Mouse (Mus musculus): Measurements from ENCODE around the gene Ndufa3. TPM values are rescaled to one million over a fixed set of nuclear protein-coding genes. Genes with fewer than 3 reads are reported as not detected.

The Ndufa3 gene
- polyA plus RNA-seq, 1 experiment from 2014 or later, result 440 TPM

DNA sequence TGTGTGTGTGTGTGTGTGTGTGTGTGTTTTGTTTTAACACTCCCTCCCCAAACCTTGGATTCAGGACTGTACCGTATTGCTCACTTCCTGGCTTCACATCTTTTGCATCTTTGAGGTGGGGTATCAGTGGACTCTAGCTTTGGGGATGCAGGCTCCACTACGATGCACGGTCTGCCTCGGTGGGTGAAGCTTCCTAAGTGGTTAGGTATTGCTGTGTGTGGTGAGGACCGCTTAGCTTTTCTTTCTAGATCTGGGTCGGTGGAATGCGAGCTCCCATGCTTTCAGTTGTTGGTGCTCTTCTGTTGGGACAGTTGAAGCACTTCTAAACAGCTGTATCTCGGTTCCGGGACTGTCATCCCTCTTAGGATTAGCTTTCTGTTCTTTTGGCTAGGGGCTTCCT is 29.0 kb downstream of the Ndufa3 start:
- Histone ChIP-seq H3K27ac (peak overlapping the region; percentile 97; the same call in 1 of the 2 replicates), H3K27me3 (no peaks in the 10 kb centered on the region), H3K36me3 (peaks cover 42% of the 10 kb centered on the region), H3K4me3 (peak overlapping the region; percentile 98), H3K4me1 (peaks cover 38% of the 10 kb centered on the region), H3K4me2 (replicated peaks) (peak overlapping the region; percentile 89), H3K9me3 (no peaks in the 10 kb centered on the region), H3K9ac (peak overlapping the region; percentile 99)
- 18% methylated on average over 9 of the region's 9 CpGs for WGBS
- no peak for ATAC-seq (ENCODE audit: low FRiP score, low read depth)

- no peaks in the 10 kb centered on the region for H3K27me3 ChIP-seq
- peaks cover 42% of the 10 kb centered on the region for H3K36me3 ChIP-seq
- ATAC-seq (ENCODE audit: low FRiP score, low read depth), result no peak
- peak overlapping the region; percentile 99 for H3K9ac ChIP-seq
- no peaks in the 10 kb centered on the region for H3K9me3 ChIP-seq
- WGBS, result 73% methylated on average over 4 of the region's 4 CpGs
- H3K27ac ChIP-seq, result no peak overlapping the region
- H3K4me1 ChIP-seq, result peaks cover 38% of the 10 kb centered on the region
- peak overlapping the region; percentile 98 for H3K4me3 ChIP-seq
- peak overlapping the region; percentile 89 for H3K4me2 ChIP-seq (replicated peaks)
Measured at GRCm38 (mm10) chr7:3646641-3647040, 29.5 kb downstream of the Ndufa3 start.

GRCm38 (mm10) chr7:3656966-3657365 is 39.8 kb downstream of the Ndufa3 start:
- Histone ChIP-seq H3K4me1 (no peaks in the 10 kb centered on the region), H3K4me2 (replicated peaks) (no peak overlapping the region), H3K36me3 (peaks cover 100% of the 10 kb centered on the region), H3K4me3 (no peak overlapping the region), H3K9ac (no peak overlapping the region), H3K27me3 (no peaks in the 10 kb centered on the region), H3K9me3 (no peaks in the 10 kb centered on the region), H3K27ac (no peak overlapping the region)
- ATAC-seq (ENCODE audit: low FRiP score, low read depth), result no peak
- 86% methylated on average over 4 of the region's 4 CpGs for WGBS

GRCm38 (mm10) chr7:3658578-3658977 is 41.4 kb downstream of the Ndufa3 start:
- H3K27me3 ChIP-seq, result no peaks in the 10 kb centered on the region
- no peak overlapping the region for H3K27ac ChIP-seq
- 94% methylated on average over 14 of the region's 14 CpGs for WGBS
- no peak for ATAC-seq (ENCODE audit: low FRiP score, low read depth)
- peaks cover 100% of the 10 kb centered on the region for H3K36me3 ChIP-seq
- H3K4me1 ChIP-seq, result peaks cover 6% of the 10 kb centered on the region
- no peaks in the 10 kb centered on the region for H3K9me3 ChIP-seq
- H3K9ac ChIP-seq, result no peak overlapping the region
- no peak overlapping the region for H3K4me3 ChIP-seq
- H3K4me2 ChIP-seq (replicated peaks), result no peak overlapping the region

- Histone ChIP-seq H3K4me2 (replicated peaks) (peak overlapping the region; percentile 86), H3K4me1 (peaks cover 23% of the 10 kb centered on the region), H3K4me3 (peak overlapping the region; percentile 77), H3K36me3 (peaks cover 40% of the 10 kb centered on the region), H3K9ac (peak overlapping the region; percentile 84), H3K27ac (peak overlapping the region; percentile 81), H3K27me3 (no peaks in the 10 kb centered on the region), H3K9me3 (no peaks in the 10 kb centered on the region)
- 37% methylated on average over 15 of the region's 15 CpGs for WGBS
- ATAC-seq (ENCODE audit: low FRiP score, low read depth), result peak; percentile 4; the same call in 1 of the 2 replicates
Measured at GRCm38 (mm10) chr7:3664524-3665214, 47.5 kb downstream of the Ndufa3 start.

DNA sequence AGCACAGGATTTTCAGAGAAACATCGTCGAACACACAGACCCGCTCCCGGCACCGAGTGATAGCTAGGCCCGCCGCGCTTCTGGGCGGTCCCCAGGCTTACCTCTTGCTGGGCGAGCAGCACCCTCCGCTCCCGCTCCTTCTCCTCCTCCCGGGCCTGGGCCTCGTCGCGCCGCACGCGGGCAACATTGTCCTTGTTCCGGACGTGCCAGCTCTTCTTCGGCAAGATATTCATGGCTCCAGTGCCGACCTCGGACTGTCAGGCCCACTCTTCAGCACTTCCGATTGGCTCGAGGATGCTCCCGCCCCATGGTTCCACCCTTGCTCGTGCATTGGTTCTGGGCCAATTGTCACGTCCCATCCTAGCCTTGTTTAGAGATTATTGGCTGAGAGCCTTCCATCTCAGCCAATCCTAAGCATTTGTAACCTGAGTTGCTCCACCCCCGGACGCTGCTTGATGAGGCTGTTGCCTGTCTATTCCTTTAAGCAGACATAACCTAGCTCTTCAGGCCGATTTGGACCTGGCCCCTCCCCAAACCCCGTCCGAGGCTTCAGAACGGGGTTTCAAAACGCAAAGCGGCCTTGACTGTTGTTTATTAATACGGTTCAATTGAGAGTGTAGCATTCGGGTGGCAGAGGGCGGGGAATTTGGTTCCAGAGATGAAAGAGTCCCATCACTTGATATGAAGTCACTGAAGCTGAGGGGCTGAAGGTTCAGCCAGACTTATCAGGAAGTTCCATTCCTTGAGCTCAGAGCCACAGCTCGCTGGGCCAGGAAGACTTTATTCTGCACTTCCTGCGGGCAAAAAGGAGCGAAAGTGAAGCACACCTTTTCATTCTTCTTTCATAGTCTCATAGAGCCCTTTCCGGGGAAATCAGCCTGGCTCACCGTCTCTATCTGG is 48.3 kb downstream of the Ndufa3 start, which contains the start of gene Leng1:
Gene Leng1, minus strand, starts transcription at position 626 of the 900 bp plus-strand sequence.
- peaks cover 23% of the 10 kb centered on the region for H3K4me1 ChIP-seq
- ATAC-seq (ENCODE audit: low FRiP score, low read depth), result peak; percentile 98
- WGBS, result 4% methylated on average over 45 of the region's 45 CpGs

GRCm38 (mm10) chr7:3666921-3667391 is 49.8 kb downstream of the Ndufa3 start:
- Histone ChIP-seq H3K27me3 (no peaks in the 10 kb centered on the region), H3K9ac (no peak overlapping the region), H3K27ac (no peak overlapping the region), H3K9me3 (no peaks in the 10 kb centered on the region), H3K4me1 (peaks cover 23% of the 10 kb centered on the region), H3K36me3 (peaks cover 17% of the 10 kb centered on the region), H3K4me3 (no peak overlapping the region), H3K4me2 (replicated peaks) (peak overlapping the region; percentile 31)
- 13% methylated on average over 14 of the region's 14 CpGs for WGBS
- no peak for ATAC-seq (ENCODE audit: low FRiP score, low read depth)

More for the DNA sequence above, 48.3 kb downstream of the Ndufa3 start, which contains the start of gene Leng1:
- Histone ChIP-seq H3K27ac (peak within 1 kb of the TSS; percentile 81), H3K4me2 (replicated peaks) (peak within 1 kb of the TSS; percentile 86), H3K27me3 (no peaks in the 10 kb centered on the region), H3K9ac (peak within 1 kb of the TSS; percentile 84), H3K4me3 (peak within 1 kb of the TSS; percentile 77), H3K36me3 (peaks cover 32% of the 10 kb centered on the region), H3K9me3 (no peaks in the 10 kb centered on the region)

Small RNAs within 50 kb of the gene (microRNA-seq; reads per million reads assigned to microRNA genes)
- gene Gm25100 (not detected), gene Mir3572 (2.4 reads per million, percentile 8 among the genes with 10 or more reads in this experiment)

Other genes with a start within 250 kb of the Ndufa3 start
- gene Cacng8, start 226.7 kb upstream of the Ndufa3 start, polyA plus RNA-seq (2015; fragmentation: Nextera tagmentation; extraction: Ambion mirVana), result 6.5 and 6.8 TPM in 2 replicates
- 6.8 and 7.4 TPM in 2 replicates for gene Cacng6, start 193.2 kb upstream of the Ndufa3 start, polyA plus RNA-seq (2015; fragmentation: Nextera tagmentation; extraction: Ambion mirVana)
- gene Tarm1, start 114.7 kb upstream of the Ndufa3 start, polyA plus RNA-seq (2015; fragmentation: Nextera tagmentation; extraction: Ambion mirVana), result 0.29 TPM in 1 of 2 replicates, not detected in the other
- gene Oscar, start 1.2 kb upstream of the Ndufa3 start, polyA plus RNA-seq (2015; fragmentation: Nextera tagmentation; extraction: Ambion mirVana), result 0.08 and 0.14 TPM in 2 replicates
- gene Tfpt, start 12.6 kb downstream of the Ndufa3 start, polyA plus RNA-seq (2015; fragmentation: Nextera tagmentation; extraction: Ambion mirVana), result 29.5 and 29.8 TPM in 2 replicates
- 121 and 124 TPM in 2 replicates for gene Prpf31, start 12.6 kb downstream of the Ndufa3 start, polyA plus RNA-seq (2015; fragmentation: Nextera tagmentation; extraction: Ambion mirVana)
- gene Cnot3, start 27.9 kb downstream of the Ndufa3 start, polyA plus RNA-seq (2015; fragmentation: Nextera tagmentation; extraction: Ambion mirVana), result 63.7 and 66.8 TPM in 2 replicates
- 19.0 and 20.3 TPM in 2 replicates for gene Leng1, start 48.5 kb downstream of the Ndufa3 start, polyA plus RNA-seq (2015; fragmentation: Nextera tagmentation; extraction: Ambion mirVana)
- gene Tmc4, start 60.2 kb downstream of the Ndufa3 start, polyA plus RNA-seq (2015; fragmentation: Nextera tagmentation; extraction: Ambion mirVana), result 5.7 and 6.2 TPM in 2 replicates
- gene Tsen34, start 75.5 kb downstream of the Ndufa3 start, polyA plus RNA-seq (2015; fragmentation: Nextera tagmentation; extraction: Ambion mirVana), result 268 and 271 TPM in 2 replicates
- 64.4 and 67.6 TPM in 2 replicates for gene Mboat7, start 76.2 kb downstream of the Ndufa3 start, polyA plus RNA-seq (2015; fragmentation: Nextera tagmentation; extraction: Ambion mirVana)
- 1,498 and 1,524 TPM in 2 replicates for gene Rps9, start 86.6 kb downstream of the Ndufa3 start, polyA plus RNA-seq (2015; fragmentation: Nextera tagmentation; extraction: Ambion mirVana)
- 0.37 and 0.46 TPM in 2 replicates for gene Pirb, start 103.0 kb downstream of the Ndufa3 start, polyA plus RNA-seq (2015; fragmentation: Nextera tagmentation; extraction: Ambion mirVana)
- gene Gm15448, start 208.3 kb downstream of the Ndufa3 start, polyA plus RNA-seq (2015; fragmentation: Nextera tagmentation; extraction: Ambion mirVana), result not detected in 2 replicates
- gene Pira2, start 227.7 kb downstream of the Ndufa3 start, polyA plus RNA-seq (2015; fragmentation: Nextera tagmentation; extraction: Ambion mirVana), result 0.08 and 0.14 TPM in 2 replicates

Data from limb, embryonic 13.5 days (tissue).